Mouse (Mus musculus): Measurements from ENCODE around the gene Ank3. TPM values are rescaled to one million over a fixed set of nuclear protein-coding genes. Genes with fewer than 3 reads are reported as not detected.
"Not testable (repeated sequence)": the region's sequence is repeated elsewhere in the genome, so short reads cannot be mapped to it uniquely, and the experiment has no call there.

Gene Ank3
- polyA plus RNA-seq, 1 experiment from 2014 or later = 38.7 TPM

DNA sequence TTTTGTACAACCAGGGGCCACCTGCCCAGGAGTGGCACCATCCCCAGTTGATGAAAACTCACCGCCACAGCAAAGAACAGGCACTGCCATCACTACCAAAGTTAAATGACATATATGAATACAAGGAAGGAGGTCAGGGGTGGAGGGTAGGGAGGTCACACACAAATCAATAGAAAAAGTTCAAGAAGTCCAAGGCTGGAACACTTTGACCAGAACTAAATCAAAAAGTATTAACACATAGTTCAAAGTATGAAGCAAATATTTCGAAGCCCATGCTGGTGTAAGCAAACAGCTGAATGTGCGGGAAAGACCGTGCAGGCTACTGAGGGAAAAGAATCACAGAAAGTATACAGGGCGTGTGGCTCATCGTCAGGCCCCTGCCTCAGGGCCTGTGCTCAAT, 503.5 kb downstream of the Ank3 start:
- H3K4me2 ChIP-seq (replicated peaks) = no peak overlapping the region
- WGBS = 77% methylated on average over 6 of the region's 6 CpGs

DNA sequence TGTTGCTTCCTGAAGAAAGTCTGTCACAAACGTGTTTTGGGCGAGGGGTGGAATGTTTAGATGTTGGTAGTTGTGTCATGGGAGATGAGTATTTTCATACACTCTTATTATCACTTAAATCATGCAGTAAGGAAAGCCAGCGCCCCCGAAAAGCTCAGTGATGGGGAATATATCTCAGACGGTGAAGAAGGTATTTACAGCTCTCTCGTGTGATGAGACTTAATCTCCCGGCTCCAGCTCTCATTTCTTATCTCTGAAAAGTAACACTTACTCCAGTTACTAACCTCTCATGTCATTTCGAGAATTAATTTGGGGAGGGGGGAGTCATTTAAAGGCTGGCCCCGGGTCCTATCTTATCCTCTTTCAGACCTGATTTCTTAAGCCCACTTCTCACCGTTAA, 505.7 kb downstream of the Ank3 start:
- WGBS = 68% methylated on average over 10 of the region's 10 CpGs
- no peaks in the 10 kb centered on the region for H3K4me1 ChIP-seq
- H3K4me3 ChIP-seq = no peak overlapping the region

More for the DNA sequence above, 503.5 kb downstream of the Ank3 start:
- Histone ChIP-seq H3K9ac (no peak overlapping the region), H3K9me3 (no peaks in the 10 kb centered on the region), H3K36me3 (peaks cover 5% of the 10 kb centered on the region), H3K4me1 (no peaks in the 10 kb centered on the region), H3K27me3 (no peaks in the 10 kb centered on the region), H3K27ac (no peak overlapping the region), H3K4me3 (no peak overlapping the region)
- no peak for ATAC-seq (ENCODE audit: insufficient number of reproducible peaks, insufficient read depth, low FRiP score, low TSS enrichment)

DNA sequence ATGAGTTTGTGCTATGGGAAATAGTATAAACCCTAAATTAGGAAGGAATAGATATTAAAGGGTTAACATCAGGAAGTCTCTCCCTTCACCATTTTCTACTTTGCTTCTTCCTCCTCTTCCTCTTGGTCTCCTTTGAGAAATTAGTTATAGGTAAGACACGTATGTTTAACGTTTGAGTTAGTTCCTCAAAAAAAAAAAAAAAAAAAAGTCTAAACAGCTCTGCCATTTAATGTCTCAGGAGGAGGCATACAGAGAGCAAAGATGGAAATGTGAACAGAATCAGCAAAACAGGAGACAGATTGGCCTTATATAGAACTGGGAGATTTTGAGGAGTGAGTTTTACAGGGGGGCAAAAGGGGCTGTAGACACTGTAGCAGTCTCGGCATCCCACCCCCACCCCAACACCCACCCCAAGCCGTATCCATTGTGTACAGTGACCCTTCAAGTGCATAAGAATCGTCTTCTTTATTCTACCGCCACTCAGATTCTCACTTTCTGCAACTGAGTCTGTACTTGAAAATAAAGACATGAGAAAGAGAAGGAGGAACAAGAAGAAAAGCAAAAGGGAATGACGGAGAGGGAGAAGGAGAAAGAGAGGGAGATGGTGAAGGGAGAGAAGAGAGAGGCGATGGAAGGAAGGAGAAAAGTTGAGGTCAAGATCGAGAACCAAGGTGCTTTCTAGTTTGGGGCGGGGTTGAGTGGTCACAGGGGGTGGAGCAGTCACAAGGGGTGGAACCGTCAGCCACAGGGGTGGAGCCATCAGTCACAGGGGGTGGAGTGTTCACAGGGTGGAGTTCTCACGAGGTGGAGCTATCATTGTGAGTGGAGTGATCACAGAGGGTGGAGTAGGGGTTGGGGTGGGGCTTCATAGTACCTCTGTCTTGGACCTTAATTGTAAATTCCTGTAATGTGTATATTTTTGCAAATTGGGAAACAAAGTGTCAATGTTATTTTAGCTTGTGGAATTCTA, 509.5 kb downstream of the Ank3 start:
- H3K36me3 ChIP-seq = no peaks in the 10 kb centered on the region
- no peak overlapping the region for H3K27ac ChIP-seq
- WGBS = 50% methylated on average over 12 of the region's 12 CpGs
- H3K4me1 ChIP-seq = no peaks in the 10 kb centered on the region
- H3K9me3 ChIP-seq = no peaks in the 10 kb centered on the region
- no peak overlapping the region for H3K4me2 ChIP-seq (replicated peaks)
- H3K9ac ChIP-seq = no peak overlapping the region
- no peak for ATAC-seq (ENCODE audit: insufficient number of reproducible peaks, insufficient read depth, low FRiP score, low TSS enrichment)
- H3K4me3 ChIP-seq = no peak overlapping the region
- no peaks in the 10 kb centered on the region for H3K27me3 ChIP-seq

More for the DNA sequence above, 505.7 kb downstream of the Ank3 start:
- Histone ChIP-seq H3K27me3 (no peaks in the 10 kb centered on the region), H3K27ac (no peak overlapping the region), H3K9ac (no peak overlapping the region), H3K36me3 (no peaks in the 10 kb centered on the region), H3K9me3 (no peaks in the 10 kb centered on the region), H3K4me2 (replicated peaks) (no peak overlapping the region)
- ATAC-seq (ENCODE audit: insufficient number of reproducible peaks, insufficient read depth, low FRiP score, low TSS enrichment) = no peak

DNA sequence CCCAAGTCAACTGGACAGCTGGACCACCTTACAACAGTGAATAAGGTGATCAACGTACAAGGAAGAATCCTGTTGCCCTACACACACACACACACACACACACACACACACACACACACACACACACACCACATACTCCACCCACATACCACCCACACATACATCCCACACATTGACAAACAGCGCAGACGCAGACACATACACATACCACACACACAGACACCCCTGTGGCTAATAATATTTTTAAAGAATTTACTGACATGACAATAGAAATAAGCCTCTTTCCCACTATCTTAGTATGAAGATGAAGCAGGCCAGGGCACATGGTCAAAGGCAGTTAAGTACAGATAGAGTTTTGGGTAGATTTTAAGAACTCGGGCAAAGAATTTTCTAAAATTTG, 511.3 kb downstream of the Ank3 start:
- Histone ChIP-seq H3K4me1 (peaks cover 5% of the 10 kb centered on the region), H3K36me3 (no peaks in the 10 kb centered on the region), H3K4me3 (no peak overlapping the region), H3K27ac (no peak overlapping the region), H3K4me2 (replicated peaks) (no peak overlapping the region), H3K9ac (no peak overlapping the region), H3K27me3 (no peaks in the 10 kb centered on the region), H3K9me3 (no peaks in the 10 kb centered on the region)
- no peak for ATAC-seq (ENCODE audit: insufficient number of reproducible peaks, insufficient read depth, low FRiP score, low TSS enrichment)
- 80% methylated on average over 4 of the region's 4 CpGs for WGBS

DNA sequence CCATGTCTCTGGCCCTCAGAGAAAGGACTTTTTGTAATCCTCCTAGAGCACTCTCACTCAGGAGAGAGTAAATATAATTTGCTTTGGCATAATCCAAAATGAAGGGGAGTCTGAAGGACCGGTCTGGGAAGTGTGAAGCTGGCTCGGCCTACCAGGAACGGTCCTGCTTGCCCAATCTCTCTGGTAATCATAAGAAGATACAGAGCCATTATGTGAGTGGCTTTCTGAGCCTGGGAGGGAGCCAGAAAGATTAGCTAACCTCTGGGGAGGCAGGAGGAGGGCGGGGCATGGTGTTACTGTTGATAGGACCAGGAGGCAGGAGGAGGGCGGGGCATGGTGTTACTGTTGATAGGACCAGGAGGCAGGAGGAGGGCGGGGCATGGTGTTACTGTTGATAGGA, 511.7 kb downstream of the Ank3 start:
- H3K9ac ChIP-seq; H3K4me1 ChIP-seq; H3K4me3 ChIP-seq; H3K4me2 ChIP-seq (replicated peaks); H3K27ac ChIP-seq; H3K27me3 ChIP-seq; ATAC-seq (ENCODE audit: insufficient number of reproducible peaks, insufficient read depth, low FRiP score, low TSS enrichment); H3K9me3 ChIP-seq; H3K36me3 ChIP-seq: not testable (repeated sequence)
- 17% methylated on average over 5 of the region's 6 CpGs for WGBS

DNA sequence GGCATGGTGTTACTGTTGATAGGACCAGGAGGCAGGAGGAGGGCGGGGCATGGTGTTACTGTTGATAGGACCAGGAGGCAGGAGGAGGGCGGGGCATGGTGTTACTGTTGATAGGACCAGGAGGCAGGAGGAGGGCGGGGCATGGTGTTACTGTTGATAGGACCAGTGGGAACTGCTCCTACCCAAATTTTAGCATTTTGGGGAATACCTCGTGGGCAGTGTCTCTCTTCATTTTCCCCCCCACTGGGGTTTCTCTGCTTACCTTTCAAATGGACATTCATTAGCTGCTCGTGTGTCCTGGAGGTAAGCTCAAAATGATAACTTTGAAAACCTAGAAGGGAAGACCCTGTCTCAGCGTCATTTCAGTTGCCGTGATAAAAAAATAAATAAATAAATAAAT, 512.2 kb downstream of the Ank3 start:
- H3K27me3 ChIP-seq; H3K4me2 ChIP-seq (replicated peaks); H3K27ac ChIP-seq; H3K9ac ChIP-seq; H3K4me1 ChIP-seq; H3K9me3 ChIP-seq; H3K4me3 ChIP-seq; ATAC-seq (ENCODE audit: insufficient number of reproducible peaks, insufficient read depth, low FRiP score, low TSS enrichment); H3K36me3 ChIP-seq: not testable (repeated sequence)
- 35% methylated on average over 6 of the region's 7 CpGs for WGBS

DNA sequence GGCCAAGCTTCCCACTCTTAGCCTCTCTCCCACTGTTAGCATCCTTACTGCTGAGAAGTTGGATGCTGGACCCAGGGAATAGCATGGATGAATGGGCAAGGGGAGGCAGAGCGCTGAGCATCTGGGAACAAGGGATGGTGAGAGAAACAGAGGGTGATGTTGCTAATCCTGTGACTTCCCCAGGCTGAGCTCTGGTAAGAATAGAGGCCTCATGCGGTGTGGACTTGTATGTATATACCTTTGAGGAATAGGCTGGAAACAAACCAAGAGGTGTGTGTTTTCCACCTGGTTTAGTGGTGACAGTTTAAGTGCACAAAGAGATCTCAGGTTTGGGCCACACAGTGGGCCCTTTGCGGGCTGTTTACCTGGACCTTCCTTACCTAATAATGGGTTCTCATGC, 517.0 kb downstream of the Ank3 start:
- ATAC-seq (ENCODE audit: insufficient number of reproducible peaks, insufficient read depth, low FRiP score, low TSS enrichment) = no peak
- 0 out of 2 replicates have a peak, but pooled peaks cover 2% of the 10 kb centered on the region for H3K36me3 ChIP-seq
- H3K27ac ChIP-seq = no peak overlapping the region
- peaks cover 5% of the 10 kb centered on the region for H3K4me1 ChIP-seq
- H3K9me3 ChIP-seq = no peaks in the 10 kb centered on the region
- H3K4me3 ChIP-seq = no peak overlapping the region
- 74% methylated on average over 3 of the region's 3 CpGs for WGBS
- H3K9ac ChIP-seq = no peak overlapping the region
- no peaks in the 10 kb centered on the region for H3K27me3 ChIP-seq
- no peak overlapping the region for H3K4me2 ChIP-seq (replicated peaks)

DNA sequence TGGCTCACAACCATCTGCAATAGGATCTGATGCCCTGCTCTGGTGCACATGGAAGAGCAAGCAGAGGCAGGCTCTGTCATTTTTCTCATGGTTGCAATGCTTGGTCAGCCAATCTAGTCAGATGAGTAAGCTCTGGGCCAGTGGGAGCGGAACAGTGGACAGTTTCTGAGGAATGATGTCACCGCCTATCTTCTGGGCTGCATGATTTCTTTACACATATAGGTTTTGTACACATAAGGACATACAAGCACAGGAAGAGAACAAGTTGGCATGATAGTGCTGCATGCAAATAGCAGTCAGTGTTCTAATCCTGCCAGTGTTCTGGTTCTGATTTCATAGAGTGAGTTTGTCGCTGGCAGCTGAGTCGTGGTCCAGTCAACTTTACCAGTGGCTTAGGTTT, 517.6 kb downstream of the Ank3 start:
- Histone ChIP-seq H3K4me3 (no peak overlapping the region), H3K27ac (no peak overlapping the region), H3K4me2 (replicated peaks) (no peak overlapping the region), H3K27me3 (no peaks in the 10 kb centered on the region), H3K36me3 (0 out of 2 replicates have a peak, but pooled peaks cover 3% of the 10 kb centered on the region), H3K4me1 (peaks cover 5% of the 10 kb centered on the region), H3K9me3 (no peaks in the 10 kb centered on the region), H3K9ac (no peak overlapping the region)
- WGBS = 87% methylated on average over 4 of the region's 4 CpGs
- no peak for ATAC-seq (ENCODE audit: insufficient number of reproducible peaks, insufficient read depth, low FRiP score, low TSS enrichment)

DNA sequence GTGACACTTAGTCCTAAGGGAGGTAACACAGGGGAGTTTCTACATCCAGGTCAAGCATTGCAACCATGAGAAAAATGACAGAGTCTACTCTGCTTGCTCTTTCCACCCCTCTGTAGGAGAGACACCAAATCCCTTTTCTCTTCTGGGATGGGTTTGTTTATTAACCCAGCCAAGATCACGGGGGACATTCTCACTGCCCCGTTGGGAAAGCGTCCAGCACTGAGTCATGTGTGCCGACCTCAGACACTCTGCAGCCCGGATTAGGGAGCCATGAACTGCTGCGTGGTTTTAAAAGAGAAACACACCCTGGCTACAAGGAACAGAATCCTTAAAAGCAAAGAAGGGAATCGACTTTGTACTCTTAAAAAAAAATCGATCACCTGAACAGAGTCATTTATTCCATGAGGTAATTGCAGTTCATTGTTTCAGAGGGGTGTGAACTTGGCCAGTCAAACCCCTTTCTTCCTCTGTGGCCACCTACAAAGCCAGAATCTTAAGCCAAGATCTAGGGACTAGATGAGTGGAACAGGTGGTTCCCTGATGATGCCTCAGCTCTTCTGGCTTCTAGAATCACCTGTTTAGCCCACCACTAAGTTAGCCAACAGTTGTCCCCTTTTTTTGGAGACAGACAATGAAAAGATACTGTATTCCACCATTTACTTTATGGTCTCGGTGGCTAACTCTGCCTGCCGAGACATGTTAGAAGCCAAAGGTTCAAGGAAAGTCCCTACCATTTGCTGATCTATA, 518.3 kb downstream of the Ank3 start:
- H3K4me1 ChIP-seq = peaks cover 5% of the 10 kb centered on the region
- no peak overlapping the region for H3K27ac ChIP-seq
- no peak overlapping the region for H3K9ac ChIP-seq
- H3K4me2 ChIP-seq (replicated peaks) = no peak overlapping the region
- H3K27me3 ChIP-seq = no peaks in the 10 kb centered on the region
- ATAC-seq (ENCODE audit: insufficient number of reproducible peaks, insufficient read depth, low FRiP score, low TSS enrichment) = no peak
- 85% methylated on average over 10 of the region's 10 CpGs for WGBS
- H3K4me3 ChIP-seq = no peak overlapping the region
- no peaks in the 10 kb centered on the region for H3K9me3 ChIP-seq
- 0 out of 2 replicates have a peak, but pooled peaks cover 3% of the 10 kb centered on the region for H3K36me3 ChIP-seq

DNA sequence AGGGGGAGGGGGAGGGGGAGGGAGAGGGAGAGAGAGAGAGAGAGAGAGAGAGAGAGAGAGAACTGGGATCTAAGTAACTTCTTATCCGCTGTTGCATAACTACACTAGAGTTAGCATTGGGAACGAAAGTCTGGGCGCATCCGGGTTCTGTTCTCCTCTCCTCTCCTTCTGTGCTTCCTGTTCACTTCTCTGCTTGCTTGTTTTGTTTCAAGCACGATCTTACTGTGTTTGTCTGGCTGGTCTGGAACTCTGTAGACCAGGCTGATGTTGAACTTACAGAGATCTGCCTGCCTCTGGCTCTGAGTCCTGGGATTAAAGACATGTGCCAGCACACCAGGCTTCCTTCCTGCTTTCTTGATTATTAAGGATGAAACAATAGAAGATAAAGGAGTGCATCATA, 519.1 kb downstream of the Ank3 start:
- Histone ChIP-seq H3K9ac (no peak overlapping the region), H3K36me3 (0 out of 2 replicates have a peak, but pooled peaks cover 3% of the 10 kb centered on the region), H3K9me3 (no peaks in the 10 kb centered on the region), H3K4me2 (replicated peaks) (no peak overlapping the region), H3K27ac (no peak overlapping the region), H3K4me3 (no peak overlapping the region), H3K4me1 (peaks cover 5% of the 10 kb centered on the region), H3K27me3 (no peaks in the 10 kb centered on the region)
- WGBS = 84% methylated on average over 5 of the region's 5 CpGs
- ATAC-seq (ENCODE audit: insufficient number of reproducible peaks, insufficient read depth, low FRiP score, low TSS enrichment) = no peak

DNA sequence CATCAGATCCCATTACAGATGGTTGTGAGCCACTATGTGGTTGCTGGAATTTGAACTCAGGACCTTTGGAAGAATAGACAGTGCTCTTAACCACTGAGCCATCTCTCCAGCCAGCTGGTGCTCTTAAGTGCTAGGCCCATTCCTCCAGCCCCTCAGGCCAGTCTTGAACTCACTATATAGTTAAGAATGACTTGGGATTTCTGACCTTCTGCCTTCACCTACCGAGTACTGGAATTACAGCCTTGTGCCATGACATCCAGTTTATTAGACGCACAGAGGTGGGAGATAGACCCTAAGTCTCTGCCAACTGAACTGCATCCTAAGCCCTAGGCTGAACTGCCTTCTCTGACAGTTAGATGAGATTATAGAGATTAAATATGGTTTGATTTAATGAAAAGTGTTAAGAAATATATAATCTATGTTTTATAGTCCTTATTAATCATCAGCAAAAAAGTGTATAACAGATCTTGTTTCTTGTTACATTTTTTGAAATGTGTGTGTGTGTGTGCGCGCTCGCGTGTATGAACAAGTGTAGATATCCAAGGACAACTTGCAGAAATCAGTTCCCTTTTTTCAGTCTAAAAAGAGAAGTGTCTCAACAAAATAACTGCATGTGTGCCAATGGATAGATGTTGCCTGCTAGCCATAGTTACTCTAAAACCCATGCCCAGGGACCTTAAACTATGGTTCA, 520.0 kb downstream of the Ank3 start:
- WGBS = 93% methylated on average over 6 of the region's 6 CpGs
- H3K27ac ChIP-seq = no peak overlapping the region
- H3K36me3 ChIP-seq = 0 out of 2 replicates have a peak, but pooled peaks cover 3% of the 10 kb centered on the region
- no peak overlapping the region for H3K4me2 ChIP-seq (replicated peaks)
- no peaks in the 10 kb centered on the region for H3K27me3 ChIP-seq
- ATAC-seq (ENCODE audit: insufficient number of reproducible peaks, insufficient read depth, low FRiP score, low TSS enrichment) = no peak
- H3K9me3 ChIP-seq = no peaks in the 10 kb centered on the region
- H3K4me3 ChIP-seq = no peak overlapping the region
- H3K9ac ChIP-seq = no peak overlapping the region
- H3K4me1 ChIP-seq = peaks cover 5% of the 10 kb centered on the region
